Mouse (Mus musculus) lung, embryonic 16.5 days (tissue): Measurements from ENCODE around the gene Olfm2. TPM values are rescaled to one million over a fixed set of nuclear protein-coding genes. Genes with fewer than 3 reads are reported as not detected.

Source experiments
- ATAC-seq: fragments of 200-750 bp; cut with Nextera tagmentation; 2 replicates; pipeline ENCODE4 v1.8.0; 2017; ENCODE audit warnings: low read depth, mild to moderate bottlenecking, moderate library complexity
- H3K27ac ChIP-seq: fragments of 300-500 bp; sonication (generic); 2 replicates; pipeline ENCODE4 v1.5.1; 2014; ENCODE audit warnings: mild to moderate bottlenecking, control low read depth, low read length
- H3K27me3 ChIP-seq: fragments of 300-500 bp; sonication (generic); 2 replicates; pipeline ENCODE4 v1.6.1; 2014; ENCODE audit warnings: low read depth, low read length, mixed read lengths; ENCODE audit not compliant: control insufficient read depth, insufficient read depth
- H3K36me3 ChIP-seq: fragments of 300-500 bp; sonication (generic); 2 replicates; pipeline ENCODE4 v1.6.1; 2014; ENCODE audit warnings: low read length; ENCODE audit not compliant: control insufficient read depth, insufficient read depth
- H3K4me1 ChIP-seq: fragments of 300-500 bp; sonication (generic); replicated peaks from 2 replicates; pipeline ENCODE4 v1.6.1; 2014; ENCODE audit warnings: low read length, mixed read lengths; ENCODE audit not compliant: control insufficient read depth, insufficient read depth
- H3K4me2 ChIP-seq: fragments of 300-500 bp; sonication (generic); 2 replicates; pipeline ENCODE4 v1.6.1; 2014; ENCODE audit warnings: low read depth, low read length, control low read depth
- H3K4me3 ChIP-seq: fragments of 300-500 bp; sonication (generic); 2 replicates; pipeline ENCODE4 v1.5.1; 2014; ENCODE audit warnings: mild to moderate bottlenecking, low read length, control low read depth
- H3K9ac ChIP-seq: fragments of 300-500 bp; sonication (generic); 2 replicates; pipeline ENCODE4 v1.6.1; 2014; ENCODE audit warnings: low read length, control low read depth
- H3K9me3 ChIP-seq: fragments of 300-500 bp; sonication (generic); 2 replicates; pipeline ENCODE4 v1.6.1; 2016; ENCODE audit warnings: low read length; ENCODE audit not compliant: control insufficient read depth
- WGBS: fragments of 180-500 bp; shearing (Covaris S2); extraction: QIAGEN DNeasy Blood & Tissue Kit; methylation state at CpG from one replicate; pipeline ENCODE4 v1.1.7; 2014; 5-methylcytosine and 5-hydroxymethylcytosine counted together
- polyA plus RNA-seq: library from polyadenylated mRNA; unstranded; fragments of >200 nt; fragmentation: Nextera tagmentation; extraction: Ambion mirVana; gene quantifications from 2 replicates; pipeline ENCODE4 v1.2.1, GENCODE M21; 2015

The Olfm2 gene
- polyA plus RNA-seq, 1 experiment from 2014 or later, result 2.9 TPM

- 66% methylated on average over 5 of the region's 5 CpGs for WGBS
- ATAC-seq, result no peak
- no peaks in the 10 kb centered on the region for H3K4me1 ChIP-seq
- no peaks in the 10 kb centered on the region for H3K27me3 ChIP-seq
- no peak overlapping the region for H3K4me2 ChIP-seq
- H3K36me3 ChIP-seq, result no peaks in the 10 kb centered on the region
- no peaks in the 10 kb centered on the region for H3K9me3 ChIP-seq
- no peak overlapping the region for H3K27ac ChIP-seq
- no peak overlapping the region for H3K4me3 ChIP-seq
- no peak overlapping the region for H3K9ac ChIP-seq
Observed at GRCm38 (mm10) chr9:20712934-20713477, 33.1 kb downstream of the Olfm2 start.

GRCm38 (mm10) chr9:20710471-20710870 lies 35.7 kb downstream of the Olfm2 start:
- Histone ChIP-seq H3K27me3 (no peaks in the 10 kb centered on the region), H3K9ac (no peak overlapping the region), H3K27ac (no peak overlapping the region), H3K9me3 (no peaks in the 10 kb centered on the region), H3K4me1 (no peaks in the 10 kb centered on the region), H3K36me3 (no peaks in the 10 kb centered on the region), H3K4me2 (no peak overlapping the region), H3K4me3 (no peak overlapping the region)
- WGBS, result 70% methylated on average over 3 of the region's 3 CpGs
- ATAC-seq, result no peak

- no peak overlapping the region for H3K4me2 ChIP-seq
- 23% methylated on average over 4 of the region's 4 CpGs for WGBS
- ATAC-seq, result no peak
- no peak overlapping the region for H3K4me3 ChIP-seq
- H3K36me3 ChIP-seq, result no peaks in the 10 kb centered on the region
- no peaks in the 10 kb centered on the region for H3K4me1 ChIP-seq
- H3K9me3 ChIP-seq, result no peaks in the 10 kb centered on the region
- H3K9ac ChIP-seq, result no peak overlapping the region
- H3K27ac ChIP-seq, result no peak overlapping the region
- H3K27me3 ChIP-seq, result no peaks in the 10 kb centered on the region
Observed at GRCm38 (mm10) chr9:20705981-20706380, 40.2 kb downstream of the Olfm2 start.

- Histone ChIP-seq H3K4me2 (no peak overlapping the region), H3K4me1 (no peaks in the 10 kb centered on the region), H3K4me3 (no peak overlapping the region), H3K36me3 (no peaks in the 10 kb centered on the region), H3K27me3 (no peaks in the 10 kb centered on the region), H3K9ac (no peak overlapping the region), H3K27ac (no peak overlapping the region), H3K9me3 (no peaks in the 10 kb centered on the region)
- no peak for ATAC-seq
Observed at GRCm38 (mm10) chr9:20705420-20705819, 40.7 kb downstream of the Olfm2 start.

DNA sequence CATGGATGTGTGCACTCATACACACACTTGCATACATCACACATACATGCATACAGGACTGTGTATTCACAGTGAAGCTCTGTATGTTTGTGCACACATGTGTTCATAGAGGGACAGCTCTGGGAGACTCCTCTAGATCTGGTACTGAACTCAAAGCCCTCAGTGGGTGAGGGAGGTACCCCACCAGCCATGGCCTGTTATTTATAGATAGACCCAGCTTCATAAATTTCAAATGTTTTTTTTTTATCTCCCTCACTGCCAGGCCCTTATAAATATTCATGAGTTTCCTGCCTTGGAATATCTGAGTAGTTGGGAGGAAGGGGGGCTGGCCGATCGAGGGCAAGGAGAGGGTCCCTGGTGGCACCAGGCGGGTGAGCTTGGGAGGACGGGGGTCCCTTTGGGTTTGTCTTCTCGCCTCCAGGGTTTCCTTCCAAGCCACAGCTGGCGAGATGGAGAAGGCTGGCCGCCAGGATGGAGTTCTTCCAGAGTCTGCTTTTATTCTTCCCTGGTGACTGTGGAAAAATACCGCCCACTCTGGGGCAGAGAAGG lies 42.2 kb downstream of the Olfm2 start:
- no peaks in the 10 kb centered on the region for H3K27me3 ChIP-seq
- H3K9me3 ChIP-seq, result no peaks in the 10 kb centered on the region
- 62% methylated on average over 8 of the region's 8 CpGs for WGBS
- H3K27ac ChIP-seq, result no peak overlapping the region
- ATAC-seq, result no peak
- no peak overlapping the region for H3K4me3 ChIP-seq
- H3K4me1 ChIP-seq, result no peaks in the 10 kb centered on the region
- no peaks in the 10 kb centered on the region for H3K36me3 ChIP-seq
- H3K4me2 ChIP-seq, result no peak overlapping the region
- H3K9ac ChIP-seq, result no peak overlapping the region

DNA sequence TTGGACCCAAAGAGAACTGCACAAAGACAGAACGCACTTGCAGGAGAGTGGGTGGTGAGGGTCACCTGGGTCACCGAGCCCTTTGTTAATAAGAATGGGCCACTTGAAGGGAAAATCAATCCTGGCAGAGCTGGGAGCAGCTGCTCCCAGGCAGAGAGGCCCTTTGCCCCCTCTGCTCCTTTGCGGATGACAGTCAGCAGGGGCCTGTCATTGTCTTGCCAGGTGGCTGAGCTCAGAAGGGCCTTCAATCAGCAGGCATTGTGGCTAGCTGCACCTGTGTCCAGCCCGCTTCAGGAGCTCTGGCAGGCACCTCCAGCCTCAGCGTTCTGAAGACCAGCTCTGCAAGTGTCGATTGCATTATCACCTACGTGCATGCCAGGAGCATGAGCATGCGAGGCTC lies 48.7 kb downstream of the Olfm2 start:
- no peak overlapping the region for H3K9ac ChIP-seq
- no peaks in the 10 kb centered on the region; the same call in 1 of the 2 replicates for H3K9me3 ChIP-seq
- H3K27me3 ChIP-seq, result peaks cover 14% of the 10 kb centered on the region
- no peak overlapping the region for H3K27ac ChIP-seq
- no peak for ATAC-seq
- no peak overlapping the region for H3K4me2 ChIP-seq
- 31% methylated on average over 8 of the region's 8 CpGs for WGBS
- H3K4me1 ChIP-seq, result no peaks in the 10 kb centered on the region
- no peaks in the 10 kb centered on the region for H3K36me3 ChIP-seq
- no peak overlapping the region for H3K4me3 ChIP-seq

DNA sequence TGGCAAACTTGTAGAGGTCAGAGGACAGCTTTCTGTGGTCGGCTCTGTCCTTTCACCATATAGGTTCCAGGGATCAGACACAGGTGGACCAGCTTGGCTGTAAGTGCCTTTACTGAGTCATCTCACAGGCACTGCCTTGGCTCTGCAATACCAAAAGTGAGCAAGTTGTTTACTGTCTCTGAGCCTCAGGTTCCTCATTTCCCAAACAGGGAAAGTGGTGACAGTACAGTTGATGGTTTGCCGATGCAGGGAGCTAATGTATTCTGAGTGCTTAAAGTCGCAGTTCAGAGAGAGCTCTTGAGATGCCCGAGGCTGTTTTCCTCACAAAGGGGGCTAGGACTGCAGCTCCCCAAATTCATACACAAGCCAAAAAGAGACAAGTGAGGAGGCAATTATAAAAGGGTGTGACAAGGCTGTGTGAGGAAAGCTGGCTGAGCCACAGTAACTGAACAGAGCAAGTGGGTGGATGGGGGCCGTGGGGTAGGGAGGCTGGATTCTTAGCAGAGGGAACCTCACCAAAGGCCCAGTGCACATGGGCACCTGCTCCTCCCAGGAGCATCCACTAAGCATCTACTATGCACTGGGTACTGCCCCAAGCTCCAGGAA lies 49.9 kb downstream of the Olfm2 start:
- no peak overlapping the region for H3K27ac ChIP-seq
- peaks cover 14% of the 10 kb centered on the region for H3K27me3 ChIP-seq
- WGBS, result 66% methylated on average over 5 of the region's 5 CpGs
- H3K4me2 ChIP-seq, result no peak overlapping the region
- H3K4me3 ChIP-seq, result no peak overlapping the region
- no peak overlapping the region for H3K9ac ChIP-seq
- no peak for ATAC-seq
- H3K36me3 ChIP-seq, result no peaks in the 10 kb centered on the region
- no peaks in the 10 kb centered on the region; the same call in 1 of the 2 replicates for H3K9me3 ChIP-seq
- no peaks in the 10 kb centered on the region for H3K4me1 ChIP-seq

DNA sequence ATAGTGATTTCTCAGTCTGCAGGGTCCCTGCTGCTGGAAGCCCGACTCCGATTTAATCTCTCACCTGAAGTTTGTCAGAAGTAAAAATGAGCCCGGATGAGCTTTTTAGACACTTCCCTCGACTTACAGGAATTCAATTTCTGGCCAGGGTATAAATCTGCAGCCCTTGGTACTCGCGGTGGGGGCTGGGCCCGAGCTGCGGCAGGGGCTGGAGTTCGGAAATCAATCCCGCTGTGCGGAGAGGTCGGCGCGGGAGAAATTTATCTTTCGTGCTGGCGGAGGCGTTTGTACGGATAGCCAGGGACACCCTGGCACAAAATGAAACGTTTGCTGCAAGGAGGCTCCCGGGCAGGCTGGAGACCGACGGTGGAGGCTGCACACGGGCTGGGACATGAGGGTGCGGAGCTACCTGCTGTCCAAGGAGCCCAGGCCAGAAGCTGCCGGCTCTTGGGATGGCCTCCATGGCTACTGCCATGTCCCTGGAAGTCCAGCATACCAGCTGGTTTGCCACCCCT lies 51.4 kb downstream of the Olfm2 start:
- Histone ChIP-seq H3K27me3 (peaks cover 14% of the 10 kb centered on the region), H3K9ac (peak overlapping the region; percentile 44)

DNA sequence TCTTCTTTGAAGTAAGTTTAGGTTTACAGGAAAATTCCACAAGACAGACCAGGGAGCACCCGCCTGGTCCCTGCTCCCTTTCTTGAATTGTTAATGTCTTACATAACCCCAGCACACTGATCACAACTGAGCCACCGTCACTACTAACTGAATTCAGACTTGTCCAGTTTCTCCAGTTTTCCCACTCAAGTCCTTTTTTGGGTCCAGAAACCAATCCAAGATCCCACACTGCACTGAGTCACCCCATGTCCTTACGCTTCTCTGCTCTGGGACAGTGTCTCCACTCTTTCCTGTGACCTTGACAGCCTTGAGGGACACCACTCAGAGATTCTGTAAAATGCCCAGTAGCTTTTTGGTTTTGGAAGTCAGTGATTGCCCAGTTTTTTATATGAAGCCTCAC lies 53.3 kb downstream of the Olfm2 start:
- H3K4me2 ChIP-seq, result no peak overlapping the region
- 77% methylated on average over 3 of the region's 3 CpGs for WGBS
- no peak for ATAC-seq
- no peaks in the 10 kb centered on the region; the same call in 1 of the 2 replicates for H3K9me3 ChIP-seq
- no peak overlapping the region for H3K9ac ChIP-seq
- H3K4me3 ChIP-seq, result no peak overlapping the region
- H3K4me1 ChIP-seq, result no peaks in the 10 kb centered on the region
- H3K36me3 ChIP-seq, result no peaks in the 10 kb centered on the region
- no peak overlapping the region for H3K27ac ChIP-seq
- H3K27me3 ChIP-seq, result peaks cover 14% of the 10 kb centered on the region

More for the DNA sequence above, 51.4 kb downstream of the Olfm2 start:
- Histone ChIP-seq H3K4me3 (peak overlapping the region; percentile 36), H3K9me3 (no peaks in the 10 kb centered on the region; the same call in 1 of the 2 replicates), H3K4me2 (peak overlapping the region; percentile 54), H3K4me1 (no peaks in the 10 kb centered on the region), H3K27ac (no peak overlapping the region), H3K36me3 (no peaks in the 10 kb centered on the region)
- WGBS, result 1% methylated on average over 25 of the region's 25 CpGs
- no peak for ATAC-seq
